Mouse (Mus musculus): ENCODE data around the gene Sp4. TPM values are rescaled to one million over a fixed set of nuclear protein-coding genes. Genes with fewer than 3 reads are reported as not detected.
A peak's percentile ranks its signal among the peaks of the same experiment; 100 is the strongest.

The Sp4 gene
- total RNA-seq (2021): 1 to 10 TPM; 7.4 to 7.8 TPM
- polyA plus RNA-seq (2012; rRNA removed): 1.3 and 1.8 TPM in 2 replicates
- long read RNA-seq, partial matches to known transcripts: 0 of 2 reads
- long read RNA-seq, other reads (novel, unspliced or antisense): 1 of 2 reads

- peak; percentile 97 for DNase-seq
These were observed at the start of gene Sp4 for GRCm38 (mm10) chr12:118301072-118301865. Gene Sp4, minus strand, starts transcription at chr12:118301440.

DNA sequence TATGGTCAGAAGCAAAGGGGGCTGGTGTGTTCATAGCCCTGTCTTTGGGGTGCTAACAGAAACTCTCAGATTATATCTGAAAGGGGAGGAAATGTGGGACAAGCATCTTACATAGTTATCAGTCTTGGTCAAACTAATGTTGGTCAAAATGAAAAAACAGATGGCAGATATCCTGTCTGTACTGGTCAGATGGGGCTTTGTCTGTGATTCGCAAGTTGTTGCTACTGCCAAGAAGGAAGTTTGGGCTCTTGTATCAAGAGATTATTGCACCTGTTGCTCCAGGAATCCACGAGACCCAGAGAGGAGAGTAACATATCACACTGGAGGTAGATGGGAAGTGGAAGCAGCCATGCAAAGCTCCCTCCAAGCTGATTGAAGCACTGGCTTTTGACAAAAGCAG is 37.9 kb upstream of the Sp4 start:
- no peak for DNase-seq

- no peak for DNase-seq
These were observed 37.0 kb upstream of the Sp4 start for GRCm38 (mm10) chr12:118338243-118338642.

- DNase-seq: no peak
These were observed 36.1 kb upstream of the Sp4 start for GRCm38 (mm10) chr12:118337291-118337690.

DNA sequence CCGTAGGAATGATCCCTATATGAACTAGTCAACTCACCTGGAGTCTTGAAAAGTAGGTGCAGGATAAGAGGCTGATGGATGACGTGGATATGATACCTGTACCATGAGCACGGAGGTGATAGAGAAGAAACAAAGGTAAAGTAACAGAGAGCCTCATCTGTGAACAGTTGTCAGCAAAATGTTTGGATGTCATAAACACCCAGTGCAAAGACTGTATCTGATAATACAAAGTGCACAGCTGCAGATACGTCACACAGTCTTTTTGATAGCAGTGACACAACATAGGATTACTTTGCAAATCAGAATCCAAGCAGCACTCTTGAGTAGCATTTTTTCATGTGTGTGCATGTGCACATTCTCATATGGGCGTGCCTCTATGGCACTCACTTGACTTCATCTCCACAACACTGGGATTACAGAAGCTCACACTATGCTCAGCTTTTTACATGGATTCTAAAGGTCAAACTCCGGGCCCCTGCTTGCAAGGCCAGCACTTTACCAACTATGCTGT is 27.6 kb upstream of the Sp4 start:
- no peak for DNase-seq

GRCm38 (mm10) chr12:118327566-118327965 is 26.3 kb upstream of the Sp4 start:
- no peak for DNase-seq

DNA sequence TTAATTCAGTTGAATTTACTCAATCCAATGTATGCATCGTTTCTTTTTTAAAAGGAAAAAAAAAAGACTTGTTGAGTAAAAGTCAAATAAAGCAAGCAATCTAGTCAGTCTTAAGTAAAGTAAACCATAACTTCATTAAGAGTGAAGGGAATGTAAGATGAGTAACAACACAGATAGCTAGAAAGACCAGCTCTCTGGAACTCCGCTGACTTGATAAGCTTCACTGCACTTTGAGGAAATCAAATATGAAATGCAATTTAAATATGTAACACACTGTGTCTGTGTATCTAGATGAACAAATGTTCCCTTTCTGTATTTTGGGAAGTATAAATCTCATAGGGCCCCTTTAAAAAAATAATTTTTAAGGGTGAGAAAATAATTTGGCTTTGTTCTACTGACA is 24.9 kb upstream of the Sp4 start:
- no peak for DNase-seq

DNA sequence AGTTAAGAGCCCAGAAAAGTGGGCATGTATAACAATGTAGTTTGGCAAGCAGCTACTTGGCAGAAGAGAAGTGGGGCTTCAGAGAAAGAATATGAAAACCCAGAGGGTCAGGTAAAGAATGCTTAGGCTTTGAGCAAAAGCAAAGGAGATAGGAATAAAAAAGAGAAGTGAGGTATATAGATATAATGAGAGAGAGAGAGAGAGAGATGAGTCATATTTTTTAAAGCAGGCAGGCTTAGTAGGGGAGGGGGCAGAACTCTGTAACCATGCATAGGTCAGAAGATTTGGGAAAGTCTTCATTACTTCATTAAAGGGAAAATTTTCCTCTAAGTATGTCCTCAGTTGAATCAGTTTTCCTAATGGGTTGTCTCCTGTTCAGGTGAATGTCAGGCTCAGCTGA is 18.8 kb upstream of the Sp4 start:
- no peak for DNase-seq

- DNase-seq: no peak
These were observed 13.2 kb upstream of the Sp4 start for GRCm38 (mm10) chr12:118314477-118314845.

DNA sequence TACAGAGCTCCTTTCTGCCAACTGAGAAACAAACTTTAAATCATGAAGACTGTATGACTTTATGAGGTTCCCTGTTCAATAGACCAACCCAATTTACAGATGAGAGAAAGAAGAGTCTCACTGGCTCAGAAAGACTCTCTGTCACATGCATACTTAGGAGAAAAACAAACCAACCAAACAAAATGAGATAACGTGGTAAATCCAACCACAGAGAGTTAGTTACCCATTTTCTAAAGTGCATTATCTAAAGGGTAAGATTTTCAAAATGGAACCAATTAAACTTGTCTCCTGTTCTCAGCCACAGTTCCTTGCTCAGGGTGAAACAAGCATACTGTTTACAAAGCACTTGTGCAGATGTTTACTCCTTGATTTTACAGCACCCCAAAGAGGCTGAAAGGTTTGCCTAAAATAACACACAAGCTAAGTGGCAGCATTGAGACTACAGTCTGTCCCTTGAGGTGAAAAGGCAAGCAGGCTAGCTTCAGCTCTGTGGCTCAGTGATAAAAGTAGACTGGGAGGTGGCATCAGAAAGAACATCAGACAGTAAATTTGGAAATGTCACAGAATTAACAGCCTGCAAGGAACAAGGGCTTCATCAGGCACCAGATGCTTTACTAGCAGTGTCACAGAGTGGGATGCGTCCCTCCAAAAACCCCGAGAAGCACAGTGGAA is 12.7 kb upstream of the Sp4 start:
- DNase-seq: no peak

- DNase-seq: no peak
These were observed 2.3 kb upstream of the Sp4 start for GRCm38 (mm10) chr12:118303586-118303985.

- no peak for DNase-seq
These were observed 1.8 kb upstream of the Sp4 start for GRCm38 (mm10) chr12:118303066-118303465.

- peak; percentile 100 for DNase-seq
These were observed 911 bp upstream of the Sp4 start for GRCm38 (mm10) chr12:118301866-118302835.

- no peak for DNase-seq
These were observed 527 bp downstream of the Sp4 start for GRCm38 (mm10) chr12:118300754-118301071.

DNA sequence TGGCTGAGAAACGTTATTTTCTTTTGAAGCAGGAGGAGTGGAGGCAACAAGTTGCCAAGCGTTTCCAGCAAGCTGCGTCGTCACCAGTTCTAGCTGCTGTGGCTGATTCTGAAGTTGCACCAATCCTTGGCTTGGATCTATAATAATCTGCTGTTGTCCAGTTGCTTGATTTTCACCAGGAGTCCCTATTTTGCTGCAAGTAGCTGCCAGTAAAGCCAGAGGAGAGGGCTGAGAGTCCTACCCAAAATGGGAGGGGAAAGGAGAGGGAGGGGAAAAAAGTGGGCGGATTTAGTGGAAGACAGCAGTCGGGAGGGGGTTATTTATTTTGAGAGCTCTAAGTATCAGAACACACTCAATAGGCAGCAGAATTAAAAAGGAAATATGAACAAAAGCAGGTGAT is 1.3 kb downstream of the Sp4 start:
- peak; percentile 76 for DNase-seq

GRCm38 (mm10) chr12:118299172-118299571 is 2.1 kb downstream of the Sp4 start:
- DNase-seq: no peak

GRCm38 (mm10) chr12:118298516-118298915 is 2.7 kb downstream of the Sp4 start:
- no peak for DNase-seq

DNA sequence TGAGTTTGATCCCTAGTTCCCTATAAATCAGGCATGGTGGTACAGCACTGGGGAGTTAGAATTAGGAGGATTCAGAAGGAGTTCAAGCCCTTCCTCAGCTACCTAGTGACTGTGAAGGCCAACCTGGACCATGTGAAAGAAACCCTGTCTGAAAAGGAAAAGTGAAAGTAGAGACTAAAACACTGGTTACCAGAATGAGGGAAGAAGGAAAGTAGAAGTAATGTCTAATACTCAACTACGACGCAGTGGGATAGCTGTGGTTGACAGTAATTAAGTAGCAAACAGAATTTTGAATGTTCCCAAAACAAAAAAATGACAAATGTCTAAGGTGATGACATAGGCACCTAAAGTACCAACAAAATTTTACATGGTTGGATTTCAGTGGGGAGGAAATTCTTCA is 5.0 kb downstream of the Sp4 start:
- no peak for DNase-seq

- no peak for DNase-seq
These were observed 5.4 kb downstream of the Sp4 start for GRCm38 (mm10) chr12:118295793-118296192.

- no peak for DNase-seq
These were observed 12.3 kb downstream of the Sp4 start for GRCm38 (mm10) chr12:118288947-118289346.

DNA sequence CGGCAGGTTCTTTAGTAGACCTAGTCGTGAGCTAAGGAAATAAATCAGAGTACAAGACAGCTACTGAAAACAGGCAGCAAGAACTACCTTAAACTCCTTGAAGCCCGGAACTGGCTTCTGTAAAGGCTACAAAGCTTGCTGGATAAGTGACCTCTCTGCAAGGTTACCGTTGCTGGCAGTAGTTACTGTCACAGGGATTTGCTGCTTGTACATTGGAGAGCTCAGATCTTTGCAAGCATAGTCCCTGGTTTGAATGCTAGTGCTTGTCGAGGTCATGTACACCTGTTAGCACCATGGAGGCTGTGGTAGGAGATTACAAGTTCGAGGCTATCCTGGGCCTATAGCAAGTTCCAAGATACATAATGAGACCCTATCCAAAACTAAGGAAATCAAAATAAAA is 16.1 kb downstream of the Sp4 start:
- DNase-seq: peak; percentile 13

DNA sequence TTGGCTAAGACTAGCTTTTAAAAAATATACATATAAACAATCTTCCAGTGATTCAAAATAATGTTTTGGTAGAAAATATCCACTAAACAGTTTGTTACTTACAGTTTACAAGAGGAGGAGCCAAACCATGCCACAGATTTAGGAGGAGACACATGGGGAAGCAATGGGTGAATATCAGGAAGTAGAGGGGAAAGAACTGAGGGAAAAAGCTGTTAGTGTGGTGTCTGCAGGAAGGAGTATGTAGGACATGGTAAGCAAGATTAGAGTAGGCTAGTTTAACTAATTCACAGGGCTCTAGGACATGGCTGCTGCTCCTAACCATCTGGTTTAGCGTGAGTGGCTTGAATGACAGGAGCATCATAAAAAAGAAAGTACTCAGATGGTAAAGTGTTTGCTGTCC is 19.3 kb downstream of the Sp4 start:
- DNase-seq: no peak
